Mouse (Mus musculus): ENCODE results near the gene Atp5d. TPM values are rescaled to one million over a fixed set of nuclear protein-coding genes. Genes with fewer than 3 reads are reported as not detected.
A peak's percentile ranks its signal among the peaks of the same experiment; 100 is the strongest.

The Atp5d gene
- polyA plus RNA-seq, 1 experiment: 1,395 TPM

- Histone ChIP-seq H3K4me1 (ENCODE audit: control insufficient read depth, insufficient read depth, insufficient read length, low read length) (peaks cover 5% of the 10 kb centered on the region; the same call in 1 of the 2 replicates), H3K4me3 (ENCODE audit: insufficient read depth, low read depth, low read length) (peak overlapping the region; percentile 79), H3K27ac (replicated peaks; ENCODE audit: low read depth, low read length) (peak overlapping the region; percentile 93)
These were observed 3.5 kb downstream of the Atp5d start for GRCm38 (mm10) chr10:80141786-80142529.

- H3K4me1 ChIP-seq (ENCODE audit: control insufficient read depth, insufficient read depth, insufficient read length, low read length): peaks cover 5% of the 10 kb centered on the region; the same call in 1 of the 2 replicates
- H3K27ac ChIP-seq (replicated peaks; ENCODE audit: low read depth, low read length): peak overlapping the region; percentile 93
- peak overlapping the region; percentile 79 for H3K4me3 ChIP-seq (ENCODE audit: insufficient read depth, low read depth, low read length)
These were observed 4.1 kb downstream of the Atp5d start for GRCm38 (mm10) chr10:80142530-80142925.

- Histone ChIP-seq H3K27ac (replicated peaks; ENCODE audit: low read depth, low read length) (no peak overlapping the region), H3K4me1 (ENCODE audit: control insufficient read depth, insufficient read depth, insufficient read length, low read length) (peaks cover 5% of the 10 kb centered on the region; the same call in 1 of the 2 replicates), H3K4me3 (ENCODE audit: insufficient read depth, low read depth, low read length) (peak overlapping the region; percentile 1; the same call in 1 of the 2 replicates)
These were observed 5.2 kb downstream of the Atp5d start for GRCm38 (mm10) chr10:80143664-80144063.

DNA sequence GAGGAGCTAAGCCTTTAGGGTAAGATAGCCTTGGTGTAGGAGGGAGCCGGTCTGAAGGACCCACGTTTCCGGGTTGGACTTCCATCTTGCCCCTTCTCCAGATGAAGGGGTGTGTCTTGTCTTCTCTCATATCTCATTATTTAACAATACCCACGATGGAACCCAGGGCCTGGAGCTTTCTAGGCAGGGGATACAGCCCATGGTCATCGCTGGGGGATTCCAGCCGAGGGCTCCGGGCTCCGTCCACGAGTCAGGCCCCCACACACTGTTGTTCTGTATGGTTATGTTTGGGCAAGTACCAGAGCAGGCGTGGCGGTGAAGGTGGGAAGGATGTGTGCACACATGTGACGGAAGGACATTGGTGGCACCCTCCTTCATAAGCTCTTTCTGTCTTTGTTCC lies 5.7 kb downstream of the Atp5d start:
- Histone ChIP-seq H3K4me1 (ENCODE audit: control insufficient read depth, insufficient read depth, insufficient read length, low read length) (peaks cover 5% of the 10 kb centered on the region; the same call in 1 of the 2 replicates), H3K4me3 (ENCODE audit: insufficient read depth, low read depth, low read length) (no peak overlapping the region), H3K27ac (replicated peaks; ENCODE audit: low read depth, low read length) (no peak overlapping the region)

- no peak overlapping the region for H3K4me3 ChIP-seq (ENCODE audit: insufficient read depth, low read depth, low read length)
- H3K27ac ChIP-seq (replicated peaks; ENCODE audit: low read depth, low read length): no peak overlapping the region; the same call in 1 of the 2 replicates
- H3K4me1 ChIP-seq (ENCODE audit: control insufficient read depth, insufficient read depth, insufficient read length, low read length): peaks cover 5% of the 10 kb centered on the region; the same call in 1 of the 2 replicates
These were observed 6.7 kb downstream of the Atp5d start for GRCm38 (mm10) chr10:80144864-80145838.

- no peak overlapping the region; the same call in 1 of the 2 replicates for H3K27ac ChIP-seq (replicated peaks; ENCODE audit: low read depth, low read length)
- H3K4me1 ChIP-seq (ENCODE audit: control insufficient read depth, insufficient read depth, insufficient read length, low read length): peaks cover 5% of the 10 kb centered on the region; the same call in 1 of the 2 replicates
- no peak overlapping the region for H3K4me3 ChIP-seq (ENCODE audit: insufficient read depth, low read depth, low read length)
These were observed 7.5 kb downstream of the Atp5d start for GRCm38 (mm10) chr10:80145896-80146295.

DNA sequence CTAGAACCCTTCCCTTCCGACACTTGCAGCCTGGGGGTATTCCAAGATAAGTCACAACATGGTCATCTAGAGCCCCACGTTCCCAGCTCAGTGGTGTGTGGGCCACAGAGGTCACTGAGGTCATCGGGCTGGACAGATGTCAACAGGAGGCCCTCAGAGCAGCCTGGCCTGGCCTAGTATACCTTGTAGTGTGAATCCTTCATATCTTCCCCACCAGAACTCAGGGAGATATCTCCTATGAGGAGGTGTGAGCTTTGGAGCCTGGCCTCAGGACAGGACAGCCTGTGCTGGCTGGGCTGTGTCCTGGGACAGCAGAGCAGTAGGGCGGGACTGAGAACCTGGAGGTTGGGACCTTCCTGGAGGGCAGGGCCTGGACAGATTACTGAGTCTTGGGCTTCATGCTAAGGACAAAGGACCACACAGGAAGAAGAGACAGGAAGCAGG lies 8.2 kb downstream of the Atp5d start:
- Histone ChIP-seq H3K4me1 (ENCODE audit: control insufficient read depth, insufficient read depth, insufficient read length, low read length) (peaks cover 5% of the 10 kb centered on the region; the same call in 1 of the 2 replicates), H3K27ac (replicated peaks; ENCODE audit: low read depth, low read length) (peak overlapping the region; percentile 97), H3K4me3 (ENCODE audit: insufficient read depth, low read depth, low read length) (no peak overlapping the region)

DNA sequence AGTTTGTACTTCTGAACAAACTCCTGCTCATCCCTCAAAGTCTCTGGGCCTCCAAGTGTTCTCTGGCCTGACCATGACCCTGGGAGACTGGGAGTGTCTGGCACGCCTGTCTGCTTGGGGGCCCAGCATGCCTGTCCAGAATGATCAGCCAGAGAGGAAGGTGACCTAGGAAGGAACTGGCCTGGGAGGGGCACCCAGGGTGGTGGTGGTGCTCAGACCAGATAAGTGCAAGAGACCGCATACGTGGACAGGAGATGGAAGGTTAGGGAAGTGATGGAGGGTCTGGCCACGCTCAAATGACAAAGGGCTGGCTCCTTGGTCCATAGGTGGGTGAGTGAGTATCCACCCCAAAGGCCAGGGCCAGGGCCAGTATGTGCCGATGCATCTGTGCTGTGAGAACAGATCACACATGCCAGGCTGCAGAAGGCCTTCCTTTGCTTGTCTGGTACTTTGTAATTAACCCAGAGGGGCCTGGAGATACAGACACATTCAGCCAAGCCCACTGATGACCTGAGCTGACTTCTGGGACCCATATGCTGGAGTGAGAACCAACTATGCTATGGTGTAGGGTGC lies 8.8 kb downstream of the Atp5d start:
- H3K27ac ChIP-seq (replicated peaks; ENCODE audit: low read depth, low read length): peak overlapping the region; percentile 97
- H3K4me3 ChIP-seq (ENCODE audit: insufficient read depth, low read depth, low read length): peak overlapping the region; percentile 89
- peaks cover 7% of the 10 kb centered on the region for H3K4me1 ChIP-seq (ENCODE audit: control insufficient read depth, insufficient read depth, insufficient read length, low read length)

DNA sequence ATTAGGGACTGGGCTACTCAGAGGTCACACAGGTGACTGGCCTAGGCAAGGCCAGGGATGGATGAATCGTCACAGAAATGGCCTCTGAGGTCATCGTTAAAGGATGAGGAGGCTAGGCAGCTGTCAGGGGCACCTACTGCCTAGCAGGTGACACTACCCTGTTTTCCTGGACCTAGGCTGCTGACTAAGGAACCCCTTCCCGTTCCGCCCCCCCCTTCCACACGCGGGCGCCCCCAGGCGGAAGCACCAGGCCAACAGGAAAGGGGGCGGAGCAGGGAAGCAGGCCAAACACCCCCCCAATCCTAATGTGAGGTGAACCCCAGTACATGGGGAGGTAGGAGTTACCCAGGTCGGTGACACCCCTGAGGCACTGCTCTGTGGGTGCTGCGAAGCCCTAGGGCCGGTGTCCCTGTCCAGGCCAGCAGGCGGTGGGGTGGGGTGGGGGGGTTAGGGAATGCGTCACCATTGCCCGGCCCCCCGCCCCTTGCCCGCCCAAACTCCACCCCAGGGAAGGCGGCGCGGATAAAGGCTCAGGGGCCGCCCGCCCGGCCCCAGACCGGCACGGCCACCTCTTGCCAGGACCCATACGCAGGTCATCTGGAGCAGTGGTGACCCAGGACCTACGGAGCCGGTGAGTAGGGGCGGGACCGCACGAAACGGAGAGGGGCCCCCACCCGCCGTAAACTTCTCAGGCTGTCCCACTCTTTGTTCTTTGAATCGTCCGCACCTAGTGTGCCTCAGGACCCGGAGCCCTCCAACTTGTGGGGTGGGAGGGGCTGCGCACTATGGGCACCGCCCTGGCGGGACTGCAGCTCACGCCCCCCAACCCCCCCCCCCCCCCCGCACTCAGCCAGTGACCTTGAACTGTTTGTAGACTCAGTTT lies 9.5 kb downstream of the Atp5d start, which contains the start of gene Midn:
Gene Midn, plus strand, starts transcription at position 554 of the 883 bp plus-strand sequence.
- Histone ChIP-seq H3K4me1 (ENCODE audit: control insufficient read depth, insufficient read depth, insufficient read length, low read length) (peaks cover 11% of the 10 kb centered on the region), H3K27ac (replicated peaks; ENCODE audit: low read depth, low read length) (peak within 1 kb of the TSS; percentile 97), H3K4me3 (ENCODE audit: insufficient read depth, low read depth, low read length) (peak within 1 kb of the TSS; percentile 89)

DNA sequence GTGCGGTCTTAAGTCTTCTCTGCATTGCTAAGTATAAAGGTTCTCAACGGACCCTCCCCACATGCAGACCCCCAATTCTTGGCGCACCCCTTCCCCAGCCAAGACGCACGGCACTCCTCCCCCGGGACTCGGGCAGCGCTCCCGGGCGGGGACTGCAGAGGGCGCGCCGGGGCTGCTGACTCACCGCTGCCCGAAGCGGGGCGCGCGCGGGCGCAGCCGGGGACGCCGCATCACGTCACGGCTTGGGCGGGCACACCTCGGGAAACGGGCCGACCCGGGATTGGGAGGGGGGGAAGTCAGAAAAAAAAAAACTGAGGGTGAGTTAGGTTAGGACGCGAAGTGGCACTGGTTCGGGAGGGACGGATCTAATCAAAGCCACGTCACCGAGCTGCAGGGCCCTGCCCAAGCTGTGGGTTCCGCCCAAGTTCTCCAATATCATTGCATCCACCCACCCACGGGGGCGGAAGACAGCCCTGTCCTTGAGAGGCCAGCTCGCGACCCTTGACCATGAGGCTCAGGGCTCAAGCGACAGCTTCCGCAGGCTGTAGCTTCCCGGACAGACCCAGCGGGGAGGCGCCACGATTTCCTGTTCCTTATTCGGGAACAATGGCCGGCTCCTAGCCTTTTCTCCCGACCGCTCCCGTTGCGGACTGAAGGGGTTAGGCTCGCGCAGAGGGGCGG lies 10.3 kb downstream of the Atp5d start:
- Histone ChIP-seq H3K27ac (replicated peaks; ENCODE audit: low read depth, low read length) (peak overlapping the region; percentile 90), H3K4me3 (ENCODE audit: insufficient read depth, low read depth, low read length) (peak overlapping the region; percentile 89), H3K4me1 (ENCODE audit: control insufficient read depth, insufficient read depth, insufficient read length, low read length) (peaks cover 17% of the 10 kb centered on the region)

- Histone ChIP-seq H3K4me1 (ENCODE audit: control insufficient read depth, insufficient read depth, insufficient read length, low read length) (peaks cover 17% of the 10 kb centered on the region), H3K4me3 (ENCODE audit: insufficient read depth, low read depth, low read length) (peak overlapping the region; percentile 89), H3K27ac (replicated peaks; ENCODE audit: low read depth, low read length) (peak overlapping the region; percentile 90)
These were observed 11.1 kb downstream of the Atp5d start for GRCm38 (mm10) chr10:80149291-80150225.

DNA sequence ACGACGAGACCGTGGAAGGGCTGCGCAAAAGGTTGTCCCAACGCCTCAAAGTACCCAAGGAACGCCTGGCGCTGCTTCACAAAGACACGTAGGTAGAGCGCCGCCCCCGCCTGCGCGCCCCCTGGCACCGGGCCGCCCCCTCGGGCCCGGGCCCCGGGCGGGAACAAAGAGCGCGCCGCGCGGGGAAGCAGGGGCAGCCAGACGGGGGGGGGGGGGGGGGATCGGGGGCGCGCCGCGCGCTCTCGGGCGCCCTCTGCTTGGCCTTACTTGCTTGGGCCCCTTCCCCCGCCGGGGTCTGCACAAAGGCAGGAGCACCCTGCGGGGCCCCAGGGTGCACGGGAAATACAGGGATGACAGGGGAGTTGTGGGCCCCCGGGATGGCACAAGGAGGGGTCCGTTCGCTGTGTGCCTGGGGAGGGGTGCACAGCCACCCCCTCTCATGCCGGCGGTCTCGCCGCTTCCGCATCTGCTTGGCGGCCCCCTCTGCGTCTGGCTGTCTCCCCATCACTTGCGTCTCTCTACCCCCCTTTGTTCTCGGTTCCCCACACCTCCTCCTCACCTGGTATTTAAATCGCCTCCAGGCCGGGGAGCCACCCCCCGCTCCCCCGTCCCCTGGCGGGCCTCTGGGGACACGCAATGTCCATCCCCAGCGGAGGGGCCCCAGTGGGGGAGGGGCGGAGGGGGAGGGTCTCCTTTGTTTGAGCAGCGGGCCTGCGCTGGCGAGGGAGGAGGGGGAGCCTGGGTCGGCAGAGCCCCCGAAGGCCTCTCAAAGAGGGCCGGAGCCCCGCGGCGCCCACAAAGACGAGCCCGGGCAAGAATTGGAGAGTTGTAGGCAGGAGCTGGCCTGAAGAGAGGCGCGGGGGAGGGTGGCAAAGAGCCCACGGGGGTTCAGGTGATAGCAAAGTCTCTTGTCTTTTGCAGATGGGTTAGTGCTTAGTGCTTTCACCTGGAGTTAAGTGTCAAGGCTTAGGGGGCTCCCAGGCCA lies 12.1 kb downstream of the Atp5d start:
- H3K4me1 ChIP-seq (ENCODE audit: control insufficient read depth, insufficient read depth, insufficient read length, low read length): peaks cover 20% of the 10 kb centered on the region
- H3K4me3 ChIP-seq (ENCODE audit: insufficient read depth, low read depth, low read length): peak overlapping the region; percentile 86
- peak overlapping the region; percentile 80 for H3K27ac ChIP-seq (replicated peaks; ENCODE audit: low read depth, low read length)
